Mouse (Mus musculus) limb, embryonic 11.5 days (tissue): ENCODE measurements around the gene Fmnl3. TPM values are rescaled to one million over a fixed set of nuclear protein-coding genes. Genes with fewer than 3 reads are reported as not detected.
A peak's percentile ranks its signal among the peaks of the same experiment; 100 is the strongest.

ENCODE experiments used
- ATAC-seq: fragments of 200-750 bp; cut with Nextera tagmentation; 2 replicates; pipeline ENCODE4 v1.8.0; 2017; ENCODE audit warnings: low read depth; ENCODE audit not compliant: insufficient number of reproducible peaks, low FRiP score, low TSS enrichment
- DNase-seq: peaks from one replicate; pipeline ENCODE4 v3.0.0-alpha.2; 2015; ENCODE audit warnings: low spot score
- H3K27ac ChIP-seq: fragments of 300-500 bp; sonication (generic); replicated peaks from 2 replicates; pipeline ENCODE4 v1.5.1; 2014; ENCODE audit warnings: low read depth, mild to moderate bottlenecking, low read length
- H3K27me3 ChIP-seq: fragments of 300-500 bp; sonication (generic); 2 replicates; pipeline ENCODE4 v1.6.1; 2014; ENCODE audit warnings: mild to moderate bottlenecking, low read length, mixed read lengths; ENCODE audit not compliant: control insufficient read depth, insufficient read depth
- H3K36me3 ChIP-seq: fragments of 300-500 bp; sonication (generic); 2 replicates; pipeline ENCODE4 v1.6.1; 2014; ENCODE audit warnings: mild to moderate bottlenecking, low read length, moderate library complexity, mixed read lengths; ENCODE audit not compliant: control insufficient read depth, insufficient read depth
- H3K4me1 ChIP-seq: fragments of 300-500 bp; sonication (generic); 2 replicates; pipeline ENCODE4 v1.6.1; 2014; ENCODE audit warnings: low read length, mixed read lengths; ENCODE audit not compliant: control insufficient read depth, insufficient read depth
- H3K4me2 ChIP-seq: fragments of 300-500 bp; sonication (generic); 2 replicates; pipeline ENCODE4 v1.6.1; 2014; ENCODE audit warnings: low read depth, mild to moderate bottlenecking, moderate library complexity; ENCODE audit not compliant: severe bottlenecking
- H3K4me3 ChIP-seq: fragments of 300-500 bp; sonication (generic); 2 replicates; pipeline ENCODE4 v1.5.1; 2014; ENCODE audit warnings: low read depth, low read length
- H3K9ac ChIP-seq: fragments of 300-500 bp; sonication (generic); 2 replicates; pipeline ENCODE4 v1.6.1; 2014; ENCODE audit warnings: mild to moderate bottlenecking, low read length
- H3K9me3 ChIP-seq: fragments of 300-500 bp; sonication (generic); 2 replicates; pipeline ENCODE4 v1.6.1; 2016; ENCODE audit warnings: low read length; ENCODE audit not compliant: control insufficient read depth
- WGBS: fragments of 180-500 bp; shearing (Covaris S2); extraction: QIAGEN DNeasy Blood & Tissue Kit; methylation state at CpG from one replicate; pipeline ENCODE4 v1.1.7; 2014; 5-methylcytosine and 5-hydroxymethylcytosine counted together
- polyA plus RNA-seq: library from polyadenylated mRNA; unstranded; fragments of >200 nt; fragmentation: Nextera tagmentation; extraction: Ambion mirVana; gene quantifications from 2 replicates; pipeline ENCODE4 v1.2.1, GENCODE M21; 2014

Fmnl3 gene
- polyA plus RNA-seq, 1 experiment from 2014 or later = 26.8 TPM

DNA sequence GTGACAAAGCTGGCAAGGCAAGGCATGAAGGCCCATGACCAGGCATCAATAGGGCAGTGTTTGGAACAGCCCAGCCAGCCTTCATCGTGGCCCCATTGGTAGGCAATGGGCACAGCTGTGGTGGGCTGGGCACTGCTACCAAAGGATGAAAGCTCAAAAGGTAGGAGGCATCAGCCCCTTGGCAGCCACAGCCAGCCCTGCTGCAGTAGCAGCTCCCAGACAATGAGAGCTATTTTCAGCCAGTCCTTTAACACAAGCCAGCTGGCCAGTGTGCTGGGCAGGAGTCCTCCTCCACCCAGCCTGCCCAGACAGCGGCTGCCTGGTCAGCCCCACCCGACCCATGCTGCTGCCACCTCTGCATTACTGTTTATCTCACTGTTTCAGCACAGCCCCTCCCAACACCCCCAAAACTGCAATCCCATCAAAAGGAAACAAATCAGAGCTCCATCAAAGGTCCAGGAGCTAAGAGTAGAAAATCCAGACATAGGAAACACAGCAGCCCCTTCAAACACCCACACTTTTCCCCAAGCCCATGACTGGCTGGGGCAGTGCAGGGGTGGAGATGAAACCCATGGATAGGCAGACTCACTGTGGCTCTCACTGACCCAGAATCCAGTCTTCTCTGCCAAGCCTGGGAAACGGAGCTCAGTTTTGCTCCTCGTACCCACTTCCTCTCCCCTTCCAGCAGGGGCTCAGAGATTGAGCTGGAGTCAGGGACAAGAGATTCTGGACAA is 26.7 kb downstream of the Fmnl3 start:
- 25% methylated on average over 5 of the region's 5 CpGs for whole genome bisulfite sequencing
- H3K4me1 ChIP-seq = peaks cover 51% of the 10 kb centered on the region
- H3K36me3 ChIP-seq = no peaks in the 10 kb centered on the region; the same call in 1 of the 2 replicates
- H3K9ac ChIP-seq = peak overlapping the region; percentile 27; the same call in 1 of the 2 replicates
- ATAC-seq = no peak
- no peaks in the 10 kb centered on the region for H3K9me3 ChIP-seq
- H3K27me3 ChIP-seq = no peaks in the 10 kb centered on the region
- 0 out of 2 replicates have a peak overlapping the region, but pooled peaks have one; percentile 16 for H3K4me2 ChIP-seq
- peak overlapping the region; percentile 92 for H3K27ac ChIP-seq
- no peak overlapping the region for H3K4me3 ChIP-seq
- peak; percentile 61 for DNase-seq

GRCm38 (mm10) chr15:99342194-99342981 is 27.9 kb downstream of the Fmnl3 start:
- Histone ChIP-seq H3K4me3 (no peak overlapping the region), H3K36me3 (no peaks in the 10 kb centered on the region; the same call in 1 of the 2 replicates), H3K27me3 (no peaks in the 10 kb centered on the region), H3K9ac (no peak overlapping the region), H3K4me1 (peaks cover 51% of the 10 kb centered on the region), H3K9me3 (no peaks in the 10 kb centered on the region), H3K4me2 (no peak overlapping the region), H3K27ac (no peak overlapping the region)
- no peak for ATAC-seq
- 58% methylated on average over 9 of the region's 9 CpGs for WGBS
- no peak for DNase-seq

DNA sequence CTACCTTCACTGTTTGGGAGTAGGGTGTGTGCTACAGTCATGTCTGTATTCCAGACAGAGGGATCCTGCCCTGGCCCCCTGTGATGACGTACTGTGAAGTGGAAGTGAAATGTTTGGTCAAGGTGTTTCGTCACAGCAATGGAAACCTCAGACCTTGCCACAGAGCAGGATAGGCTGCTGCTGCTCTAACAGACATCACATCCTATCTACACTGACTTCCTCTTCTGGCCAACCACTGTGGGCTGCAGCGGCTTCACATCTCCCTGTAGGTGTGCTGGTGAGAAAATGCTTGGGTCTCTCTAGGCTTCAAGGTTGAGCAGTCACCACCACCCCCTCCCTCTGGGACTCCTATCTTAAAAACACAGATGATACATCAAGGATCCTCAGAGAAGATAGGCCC is 29.2 kb downstream of the Fmnl3 start:
- H3K36me3 ChIP-seq = no peaks in the 10 kb centered on the region; the same call in 1 of the 2 replicates
- H3K9ac ChIP-seq = no peak overlapping the region
- ATAC-seq = no peak
- no peaks in the 10 kb centered on the region for H3K27me3 ChIP-seq
- DNase-seq = no peak
- H3K4me2 ChIP-seq = no peak overlapping the region
- 96% methylated on average over 3 of the region's 3 CpGs for WGBS
- H3K27ac ChIP-seq = no peak overlapping the region
- no peak overlapping the region for H3K4me3 ChIP-seq
- peaks cover 51% of the 10 kb centered on the region for H3K4me1 ChIP-seq
- H3K9me3 ChIP-seq = no peaks in the 10 kb centered on the region

- H3K4me1 ChIP-seq = peaks cover 52% of the 10 kb centered on the region
- H3K9me3 ChIP-seq = no peaks in the 10 kb centered on the region
- H3K9ac ChIP-seq = no peak overlapping the region
- DNase-seq = no peak
- no peak overlapping the region for H3K4me3 ChIP-seq
- H3K4me2 ChIP-seq = no peak overlapping the region
- no peaks in the 10 kb centered on the region for H3K27me3 ChIP-seq
- ATAC-seq = no peak
- peaks cover 2% of the 10 kb centered on the region; the same call in 1 of the 2 replicates for H3K36me3 ChIP-seq
- no peak overlapping the region for H3K27ac ChIP-seq
- WGBS = 60% methylated on average over 6 of the region's 6 CpGs
Measured at GRCm38 (mm10) chr15:99339669-99340068, 30.6 kb downstream of the Fmnl3 start.

- H3K9me3 ChIP-seq = no peaks in the 10 kb centered on the region
- H3K36me3 ChIP-seq = peaks cover 2% of the 10 kb centered on the region; the same call in 1 of the 2 replicates
- H3K9ac ChIP-seq = no peak overlapping the region
- DNase-seq = no peak
- WGBS = 72% methylated on average over 2 of the region's 2 CpGs
- no peak for ATAC-seq
- H3K27ac ChIP-seq = no peak overlapping the region
- H3K4me1 ChIP-seq = peaks cover 52% of the 10 kb centered on the region
- no peak overlapping the region for H3K4me2 ChIP-seq
- H3K27me3 ChIP-seq = no peaks in the 10 kb centered on the region
- H3K4me3 ChIP-seq = no peak overlapping the region
Measured at GRCm38 (mm10) chr15:99338916-99339315, 31.4 kb downstream of the Fmnl3 start.

DNA sequence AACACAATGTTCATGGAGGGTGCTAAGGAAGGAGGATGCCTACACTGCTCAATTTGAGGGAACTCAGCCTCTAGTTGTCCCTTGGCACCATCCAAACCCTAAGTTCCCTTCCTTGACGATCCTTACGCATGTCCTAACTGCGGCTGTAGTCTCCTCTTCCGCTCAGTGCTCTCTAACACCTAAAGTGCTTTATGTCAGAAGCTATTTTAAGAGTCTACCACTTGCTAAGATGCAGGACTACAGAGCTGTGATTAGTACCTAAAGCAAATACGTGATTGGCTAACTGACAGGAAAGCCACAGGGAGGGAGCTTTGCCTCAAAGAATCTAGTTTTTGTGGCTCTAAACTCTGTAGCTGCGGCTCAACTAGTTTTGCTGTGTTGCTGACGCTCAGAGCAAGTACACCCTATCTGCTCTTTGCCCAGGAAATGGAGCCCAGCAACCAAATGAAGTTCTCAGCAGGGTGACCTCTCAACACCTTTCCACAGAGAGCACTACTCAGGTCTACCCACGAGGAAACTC is 34.4 kb downstream of the Fmnl3 start:
- peaks cover 5% of the 10 kb centered on the region; the same call in 1 of the 2 replicates for H3K36me3 ChIP-seq
- H3K9me3 ChIP-seq = no peaks in the 10 kb centered on the region
- ATAC-seq (no peak), DNase-seq (no peak)
- WGBS = 77% methylated on average over 8 of the region's 8 CpGs
- no peak overlapping the region for H3K9ac ChIP-seq
- H3K27ac ChIP-seq = no peak overlapping the region; the same call in 1 of the 2 replicates
- H3K4me3 ChIP-seq = no peak overlapping the region
- peaks cover 55% of the 10 kb centered on the region for H3K4me1 ChIP-seq
- H3K27me3 ChIP-seq = no peaks in the 10 kb centered on the region
- no peak overlapping the region for H3K4me2 ChIP-seq

GRCm38 (mm10) chr15:99334500-99334899 is 35.8 kb downstream of the Fmnl3 start:
- ATAC-seq (no peak), DNase-seq (no peak)
- Histone ChIP-seq H3K4me1 (peaks cover 52% of the 10 kb centered on the region), H3K9ac (no peak overlapping the region), H3K27me3 (no peaks in the 10 kb centered on the region), H3K9me3 (no peaks in the 10 kb centered on the region), H3K36me3 (peaks cover 5% of the 10 kb centered on the region; the same call in 1 of the 2 replicates), H3K4me3 (no peak overlapping the region), H3K4me2 (no peak overlapping the region), H3K27ac (peak overlapping the region; percentile 96)
- 78% methylated on average over 6 of the region's 6 CpGs for WGBS

- Histone ChIP-seq H3K4me2 (peak overlapping the region; percentile 8; the same call in 1 of the 2 replicates), H3K36me3 (peaks cover 8% of the 10 kb centered on the region; the same call in 1 of the 2 replicates), H3K4me3 (no peak overlapping the region), H3K27ac (peak overlapping the region; percentile 96), H3K4me1 (peaks cover 45% of the 10 kb centered on the region), H3K9me3 (no peaks in the 10 kb centered on the region), H3K27me3 (no peaks in the 10 kb centered on the region), H3K9ac (peak overlapping the region; percentile 44)
- WGBS = 76% methylated on average over 3 of the region's 3 CpGs
- DNase-seq (no peak), ATAC-seq (no peak)
Measured at GRCm38 (mm10) chr15:99333676-99334065, 36.6 kb downstream of the Fmnl3 start.
